Mouse (Mus musculus) liver, adult 10 weeks (tissue): ENCODE measurements around the gene Zdhhc12. TPM values are rescaled to one million over a fixed set of nuclear protein-coding genes. Genes with fewer than 3 reads are reported as not detected.

ENCODE experiments used
- polyA plus RNA-seq: library from polyadenylated mRNA; stranded (reverse); fragments of 350-450 nt; fragmentation: Illumina TruSeq; extraction: RNeasy Lipid Tissue Mini Kit (QIAGEN cat#74804); gene quantifications from one replicate; pipeline ENCODE4 v1.2.3, GENCODE M21; 2014; ENCODE audit warnings: low read depth, low replicate concordance

Zdhhc12 gene
- 2.7 TPM for polyA plus RNA-seq

DNA sequence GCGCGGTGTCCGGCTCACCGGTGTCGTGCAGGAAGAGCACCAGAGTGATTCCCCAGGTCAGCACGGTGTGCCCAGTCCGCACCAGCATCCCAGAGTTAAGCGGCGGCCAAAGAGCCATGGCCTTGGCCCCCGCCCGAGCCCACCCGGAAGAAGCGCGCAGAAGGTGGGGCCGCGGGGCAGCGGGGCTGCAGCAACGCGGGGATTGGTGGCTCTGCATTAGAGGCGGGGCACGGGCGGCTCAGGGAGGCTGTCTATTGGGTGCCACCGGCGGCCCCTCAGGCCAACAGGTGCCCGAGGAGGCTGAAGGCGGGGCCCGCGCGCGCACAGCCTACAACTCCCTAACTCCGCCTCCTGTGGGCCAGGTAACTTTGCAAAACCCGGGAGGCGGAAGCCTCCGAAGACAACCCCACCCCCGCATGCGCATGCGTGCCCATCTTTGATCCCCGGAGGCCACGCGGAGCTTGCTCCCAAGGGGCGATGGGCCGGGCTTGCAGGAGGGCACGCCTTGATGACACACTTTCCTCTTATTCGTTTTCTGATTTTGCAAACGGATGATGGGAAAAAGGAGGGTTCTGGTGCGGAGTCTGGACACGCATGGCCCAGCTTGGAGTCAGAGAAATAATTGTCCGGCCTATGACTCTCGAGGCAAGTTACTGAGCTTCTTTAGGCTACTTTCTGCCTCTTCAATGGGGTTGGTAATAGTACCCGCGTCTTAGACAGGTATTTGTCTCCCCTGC is at the start of gene Zdhhc12:
TSS of gene Zdhhc12 (minus strand) at position 178 of the 737 bp plus-strand sequence.

DNA sequence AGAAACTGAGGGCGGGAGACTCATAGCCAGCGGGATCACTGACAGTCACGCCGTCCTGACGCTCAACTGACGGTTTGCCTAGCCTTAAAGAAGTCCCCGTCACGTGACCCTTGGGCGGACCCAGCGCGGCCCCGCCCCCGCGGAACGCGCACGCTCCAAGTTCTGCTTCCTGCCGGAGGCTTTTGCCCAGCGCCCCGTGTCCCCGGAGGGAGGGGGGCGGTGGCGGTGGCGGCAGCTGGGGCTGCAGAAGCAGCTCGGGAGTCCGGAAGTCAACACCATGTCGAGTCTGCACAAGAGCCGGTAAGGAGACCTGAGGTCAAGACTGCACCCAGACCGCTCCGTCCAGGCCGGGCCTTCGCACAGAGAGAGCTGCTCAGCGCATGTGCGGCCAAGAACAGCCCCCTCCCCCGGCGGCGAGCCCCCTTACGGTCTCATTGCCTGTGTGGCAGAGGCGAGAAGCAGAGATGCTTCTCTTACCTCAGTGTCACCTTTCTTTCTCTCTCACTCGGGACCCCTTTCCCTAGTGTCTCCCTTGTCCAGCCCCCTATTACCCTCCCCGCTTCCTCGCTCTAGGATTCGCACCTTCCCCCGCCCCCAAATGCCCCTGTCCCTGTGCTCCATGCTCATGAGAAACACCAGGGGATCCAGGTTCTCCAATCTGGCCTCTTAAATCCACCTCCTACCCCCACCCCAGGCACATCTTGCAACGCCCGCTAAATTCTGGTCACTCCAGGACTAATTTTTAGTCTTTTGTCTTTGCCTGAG is 40.3 kb upstream of the Zdhhc12 start, which contains the start of gene Tbc1d13:
TSS of gene Tbc1d13 (plus strand) at position 134 of the 765 bp plus-strand sequence.

DNA sequence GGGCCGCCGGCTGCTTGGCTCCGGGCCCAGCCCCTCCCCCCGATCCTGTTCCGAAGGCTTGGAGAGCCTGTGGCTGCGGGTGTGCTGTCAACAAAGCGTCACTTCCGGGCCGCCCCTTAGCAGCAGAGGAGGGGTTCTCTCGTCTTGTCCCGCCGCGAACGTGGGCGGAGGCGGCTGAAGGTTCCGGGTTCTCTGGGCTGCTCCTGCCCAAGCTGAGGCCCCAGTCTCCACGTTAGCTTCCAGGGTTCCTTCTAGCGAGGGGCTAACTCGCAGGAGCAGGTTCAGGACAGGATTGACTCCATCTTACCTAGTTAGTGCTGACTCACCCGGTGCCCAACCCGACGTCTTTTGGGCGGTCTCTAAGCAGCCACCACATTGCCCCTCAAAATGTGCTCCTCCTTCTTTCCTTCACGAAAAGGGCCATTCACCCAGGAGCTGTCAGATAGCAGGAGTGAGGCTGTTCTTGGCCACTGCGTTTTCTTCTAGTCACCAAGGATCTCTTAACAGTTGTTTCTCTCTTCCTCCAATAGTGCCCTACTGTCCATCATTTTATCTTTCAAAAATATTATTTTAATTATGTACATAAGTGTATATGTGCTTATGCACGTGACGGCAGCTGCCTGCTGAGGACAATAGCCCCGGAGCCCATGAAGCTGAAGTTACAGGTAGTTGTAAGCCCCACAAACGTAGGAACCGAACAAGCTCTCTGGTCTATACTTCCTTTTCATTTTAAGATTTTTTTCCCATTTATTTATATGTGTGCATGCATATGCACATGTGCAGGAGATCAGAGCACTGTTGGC is 31.2 kb upstream of the Zdhhc12 start, which contains the start of gene Zer1:
TSS of gene Zer1 (minus strand) at position 114 of the 803 bp plus-strand sequence.

DNA sequence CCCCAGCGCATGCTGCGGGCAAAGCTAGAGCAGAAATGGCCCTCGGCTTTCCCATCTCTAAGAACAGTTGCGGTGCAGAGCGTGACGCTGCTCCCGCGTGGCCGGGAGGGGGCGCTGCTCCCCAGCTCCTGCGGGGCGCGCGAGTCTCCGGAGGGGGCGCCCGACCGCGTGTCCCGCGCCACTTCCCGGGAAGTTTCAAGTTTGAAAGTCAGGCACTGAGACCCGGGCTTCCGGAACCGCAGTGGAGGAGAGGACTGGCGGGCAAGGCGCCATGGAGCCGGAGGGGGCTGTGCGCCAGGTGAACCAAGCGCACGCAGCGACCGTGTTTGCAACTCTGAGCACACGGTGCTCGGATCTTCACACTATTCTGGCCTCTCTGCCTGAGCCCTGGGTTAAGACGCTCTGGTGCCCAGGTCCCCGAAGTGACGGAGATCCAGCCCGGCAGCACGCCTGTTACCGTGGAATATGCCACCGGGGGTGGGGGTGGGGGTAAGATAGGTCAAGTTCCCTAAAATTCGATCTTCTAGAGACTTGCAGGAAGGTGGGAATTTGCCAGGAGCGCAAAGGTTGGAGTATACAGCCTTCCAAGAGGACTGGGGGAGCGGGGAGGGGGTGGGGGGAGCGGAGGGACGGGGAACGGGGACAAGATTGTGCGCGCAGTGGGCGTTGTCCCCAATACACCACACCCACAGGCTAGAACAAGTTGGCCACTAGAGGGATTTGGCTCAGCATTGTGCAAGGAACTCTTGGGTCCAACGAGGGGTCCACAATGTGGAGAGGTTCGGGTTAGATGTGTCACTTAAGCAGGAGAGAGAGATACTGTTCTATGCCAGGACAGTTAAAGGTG is 15.7 kb downstream of the Zdhhc12 start, which contains the start of gene Pkn3:
TSS of gene Pkn3 (plus strand) at position 183 of the 847 bp plus-strand sequence.

DNA sequence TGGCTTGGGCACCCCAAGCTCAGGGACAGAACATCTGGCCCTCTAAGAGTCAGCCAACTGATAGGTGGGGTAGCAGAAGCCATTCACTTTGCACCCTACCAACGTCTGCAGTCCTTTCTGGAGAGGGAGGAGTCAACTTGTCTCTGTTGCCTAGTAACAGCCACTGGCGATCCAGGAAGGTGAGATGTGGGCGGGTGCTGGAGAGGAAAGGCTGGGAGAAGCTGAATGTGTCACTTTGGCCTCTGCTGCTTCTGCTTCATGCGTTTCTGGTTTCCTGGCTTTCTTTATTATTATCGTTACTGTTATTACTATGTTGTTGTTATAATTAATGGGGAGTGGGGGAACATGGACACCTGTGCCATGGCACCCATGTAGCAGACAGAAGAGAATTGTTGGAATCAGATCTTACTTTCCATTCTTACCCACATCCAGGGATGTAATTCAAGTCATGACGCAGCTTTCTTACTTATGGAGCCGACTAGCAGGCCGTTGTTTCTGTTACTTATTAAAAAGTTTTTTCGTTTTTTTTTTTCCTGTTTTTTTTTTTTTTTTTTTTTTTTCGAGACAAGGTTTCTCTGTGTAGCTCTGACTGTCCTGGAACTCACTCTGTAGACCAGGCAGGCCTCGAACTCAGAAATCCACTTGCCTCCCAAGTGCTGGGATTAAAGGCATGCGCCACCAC is 36.1 kb downstream of the Zdhhc12 start, which contains the start of gene Set:
TSS of gene Set (plus strand) at position 156 of the 682 bp plus-strand sequence.

DNA sequence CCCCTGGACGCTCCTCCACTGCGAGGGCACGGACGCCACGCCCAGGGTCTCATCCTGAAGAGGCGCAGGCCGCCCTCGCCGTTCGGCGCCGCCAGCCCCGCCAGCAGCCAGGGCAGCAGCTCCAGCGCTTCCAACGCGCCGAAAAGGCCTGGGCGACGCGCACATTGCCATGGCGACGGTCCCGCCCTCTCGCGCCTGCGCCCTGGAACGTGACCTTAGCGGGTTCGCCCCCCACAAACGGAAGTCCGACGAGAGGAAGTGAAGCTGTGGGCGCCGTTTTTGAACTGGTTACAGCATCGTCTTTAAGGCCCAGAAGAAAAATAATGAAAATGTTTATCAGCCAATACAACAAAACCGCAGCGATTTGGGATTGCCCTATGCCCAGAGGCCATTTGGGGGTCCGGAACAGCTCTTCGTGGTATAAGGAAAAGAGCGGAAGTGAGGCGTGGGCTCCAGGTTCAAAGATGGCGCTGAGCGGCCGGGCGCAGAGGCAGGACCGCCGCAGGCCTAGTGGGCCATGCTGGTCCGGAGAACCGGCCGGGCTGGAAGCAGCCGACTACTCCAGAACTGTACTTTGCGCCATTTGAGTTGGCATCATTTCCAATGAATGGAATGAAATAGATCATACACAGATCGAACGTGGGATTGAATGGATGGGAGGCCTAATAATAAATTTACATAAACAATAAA is 44.6 kb downstream of the Zdhhc12 start, which contains the start of gene Wdr34:
TSS of gene Wdr34 (minus strand) at position 183 of the 690 bp plus-strand sequence.

Other genes with a start within 250 kb of the Zdhhc12 start
- gene Cercam, start 224.5 kb downstream of the Zdhhc12 start, polyA plus RNA-seq = not detected
- gene Odf2, start 204.4 kb downstream of the Zdhhc12 start, polyA plus RNA-seq = 2.8 TPM
- 12.1 TPM for gene Gle1, start 158.2 kb downstream of the Zdhhc12 start, polyA plus RNA-seq
- gene Sptan1, start 128.1 kb downstream of the Zdhhc12 start, polyA plus RNA-seq = 9.0 TPM
- 0.34 TPM for gene Wdr34, start 44.8 kb downstream of the Zdhhc12 start, polyA plus RNA-seq
- gene Set, start 36.3 kb downstream of the Zdhhc12 start, polyA plus RNA-seq = 144 TPM
- not detected for gene Pkn3, start 16.0 kb downstream of the Zdhhc12 start, polyA plus RNA-seq
- 2.0 TPM for gene Zer1, start 30.9 kb upstream of the Zdhhc12 start, polyA plus RNA-seq
- 6.5 TPM for gene Tbc1d13, start 40.1 kb upstream of the Zdhhc12 start, polyA plus RNA-seq
- gene Endog, start 77.8 kb upstream of the Zdhhc12 start, polyA plus RNA-seq = 0.64 TPM
- gene Spout1, start 84.8 kb upstream of the Zdhhc12 start, polyA plus RNA-seq = 0.53 TPM
- 13.5 TPM for gene Kyat1, start 112.2 kb upstream of the Zdhhc12 start, polyA plus RNA-seq
- 3.3 TPM for gene Lrrc8a, start 144.1 kb upstream of the Zdhhc12 start, polyA plus RNA-seq
- gene Gm28035, start 146.9 kb upstream of the Zdhhc12 start, polyA plus RNA-seq = 0.26 TPM
- gene Phyhd1, start 172.6 kb upstream of the Zdhhc12 start, polyA plus RNA-seq = 72.7 TPM
- gene Gm28038, start 187.4 kb upstream of the Zdhhc12 start, polyA plus RNA-seq = not detected
- gene Dolk, start 192.7 kb upstream of the Zdhhc12 start, polyA plus RNA-seq = 5.8 TPM
- 1.1 TPM for gene Nup188, start 192.7 kb upstream of the Zdhhc12 start, polyA plus RNA-seq